14 mouse cellular contexts compared by ENCODE assay signal in the genomic region with DNA sequence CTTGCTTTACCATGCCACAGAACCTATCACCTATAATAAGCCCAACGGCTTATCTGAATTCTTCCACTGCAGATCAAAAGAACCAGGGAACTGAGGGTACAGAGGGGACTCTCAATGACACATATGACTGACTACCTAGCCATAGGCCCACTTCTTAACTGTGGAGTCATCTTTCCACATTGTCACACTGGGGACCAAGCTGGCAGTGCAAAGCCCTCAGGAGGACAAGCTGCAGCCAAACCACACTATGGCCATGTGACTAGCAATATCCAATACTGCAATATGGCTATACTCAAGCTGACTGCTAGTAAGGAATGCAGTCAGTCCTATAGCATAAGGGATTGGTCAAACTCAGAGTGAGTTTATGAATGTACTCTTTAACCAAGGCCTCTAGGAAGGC.
DNase-seq lines count a peak whose midpoint lies in the region; ATAC-seq and TF ChIP-seq lines count a peak whose summit lies in the region.
"Had no signal": no experiment of that assay in that cellular context is flagged by ENCODE, and none has a peak within 500 bp of the region (broad histone marks: within the 10 kb centered on the region; RNA-seq: fewer than 3 reads in every experiment).

No protein-coding gene starts in this region.

- no peak for DNase-seq in liver, embryonic 11.5 days (ENCODE audit: low spot score)
- no peak for DNase-seq in liver
- DNase-seq in left cerebral cortex, adult 2 months (ENCODE audit: extremely low spot score in 1 of 2, low spot score in 2 of 2): no peak
- no peak for DNase-seq in frontal cortex, adult 2 months (ENCODE audit: extremely low spot score in 1 of 2, low spot score in 1 of 2)
- no peak for DNase-seq in T-cell, adult 2 months (ENCODE audit: low spot score)
- DNase-seq: adrenal gland, adult 8-10 months; cerebellum, adult 8-10 months had no signal

- no peak overlapping the region for H3K4me3 ChIP-seq in liver, embryonic 11.5 days (ENCODE audit: low read depth, low read length)
- no peak overlapping the region for H3K4me3 ChIP-seq in bone marrow macrophage, adult 2 months (ENCODE audit: insufficient read depth, low read length)
- H3K4me3 ChIP-seq in liver, embryonic 15.5 days (replicated peaks): no peak overlapping the region
- H3K4me3 ChIP-seq in left cerebral cortex, adult 2 months: no peak overlapping the region
- H3K4me3 ChIP-seq: embryonic facial prominence, embryonic 15.5 days; limb, embryonic 12.5 days; midbrain, embryonic 10.5 days; neural tube, embryonic 15.5 days had no signal

- no peak for TF ChIP-seq CTCF in bone marrow macrophage, adult 2 months (IDR thresholded peaks at IDR 0.05; ENCODE audit: low read depth, low read length)
- TF ChIP-seq CTCF in left cerebral cortex, adult 2 months (IDR thresholded peaks at IDR 0.05): no peak

- no peak; the same call in 1 of the 2 replicates for ATAC-seq in liver, embryonic 11.5 days (replicated peaks; ENCODE audit: low FRiP score)
- no peak for ATAC-seq in liver, embryonic 15.5 days (ENCODE audit: insufficient read depth)
- ATAC-seq: forebrain, embryonic 14.5 days had no signal

- intact Hi-C loops in left cerebral cortex, adult 2 months (cut with DNase I): no loop called here

- H3K9me3 ChIP-seq in liver, embryonic 11.5 days (ENCODE audit: control insufficient read depth, low read length): no peaks in the 10 kb centered on the region
- H3K9me3 ChIP-seq in liver, embryonic 15.5 days (replicated peaks): no peaks in the 10 kb centered on the region
- H3K9me3 ChIP-seq: embryonic facial prominence, embryonic 15.5 days; limb, embryonic 12.5 days; midbrain, embryonic 10.5 days; neural tube, embryonic 15.5 days had no signal

- peak overlapping the region; percentile 82 for H3K27ac ChIP-seq in liver, embryonic 11.5 days (ENCODE audit: low read depth, low read length)
- H3K27ac ChIP-seq in bone marrow macrophage, adult 2 months (ENCODE audit: insufficient read depth, low read depth, low read length): peak overlapping the region; percentile 98
- H3K27ac ChIP-seq in liver, embryonic 15.5 days (replicated peaks): peak overlapping the region; percentile 87
- no peak overlapping the region for H3K27ac ChIP-seq in left cerebral cortex, adult 2 months
- H3K27ac ChIP-seq: embryonic facial prominence, embryonic 15.5 days; limb, embryonic 12.5 days; midbrain, embryonic 10.5 days; neural tube, embryonic 15.5 days had no signal

- peaks cover 11% of the 10 kb centered on the region for H3K4me1 ChIP-seq in liver, embryonic 11.5 days (replicated peaks; ENCODE audit: control insufficient read depth, insufficient read depth, low read length)
- peaks cover 48% of the 10 kb centered on the region for H3K4me1 ChIP-seq in bone marrow macrophage, adult 2 months (ENCODE audit: control insufficient read depth, insufficient read depth, low read length)
- H3K4me1 ChIP-seq in liver, embryonic 15.5 days (replicated peaks): peaks cover 73% of the 10 kb centered on the region
- H3K4me1 ChIP-seq: embryonic facial prominence, embryonic 15.5 days had no signal

- 46% methylated on average over 1 of the region's 1 CpGs for WGBS in liver, embryonic 11.5 days
- 21% methylated on average over 1 of the region's 1 CpGs for WGBS in liver, embryonic 15.5 days (ENCODE audit: insufficient replicate concordance)

- no peaks in the 10 kb centered on the region for H3K27me3 ChIP-seq in liver, embryonic 11.5 days (replicated peaks; ENCODE audit: control insufficient read depth, insufficient read depth, low read length)
- H3K27me3 ChIP-seq in liver, embryonic 15.5 days: no peaks in the 10 kb centered on the region
- H3K27me3 ChIP-seq: embryonic facial prominence, embryonic 15.5 days; limb, embryonic 12.5 days; neural tube, embryonic 15.5 days had no signal

- TF ChIP-seq POLR2A in bone marrow macrophage, adult 2 months (IDR thresholded peaks at IDR 0.05; ENCODE audit: borderline replicate concordance, low read depth, low read length): no peak

- no peak overlapping the region for H3K4me2 ChIP-seq in liver, embryonic 11.5 days
- H3K4me2 ChIP-seq in liver, embryonic 15.5 days: no peak overlapping the region
- H3K4me2 ChIP-seq: embryonic facial prominence, embryonic 15.5 days; limb, embryonic 12.5 days; neural tube, embryonic 15.5 days had no signal

- H3K9ac ChIP-seq in liver, embryonic 11.5 days (ENCODE audit: low read depth, low read length): peak overlapping the region; percentile 34; the same call in 1 of the 2 replicates
- H3K9ac ChIP-seq in liver, embryonic 15.5 days: no peak overlapping the region; the same call in 1 of the 2 replicates
- H3K9ac ChIP-seq: embryonic facial prominence, embryonic 15.5 days; limb, embryonic 12.5 days; neural tube, embryonic 15.5 days had no signal

- no peaks in the 10 kb centered on the region for H3K36me3 ChIP-seq in liver, embryonic 11.5 days (ENCODE audit: control insufficient read depth, insufficient read depth, low read length)
- no peaks in the 10 kb centered on the region for H3K36me3 ChIP-seq in liver, embryonic 15.5 days (replicated peaks)
- H3K36me3 ChIP-seq: embryonic facial prominence, embryonic 15.5 days; limb, embryonic 12.5 days; midbrain, embryonic 10.5 days; neural tube, embryonic 15.5 days had no signal
